Mouse (Mus musculus): ENCODE results near the gene Hbp1. TPM values are rescaled to one million over a fixed set of nuclear protein-coding genes. Genes with fewer than 3 reads are reported as not detected.

Gene Hbp1
- polyA plus RNA-seq (2015; fragmentation: Nextera tagmentation; extraction: Ambion mirVana): 44.7 and 46.7 TPM in 2 replicates

- H3K9ac ChIP-seq: peak within 1 kb of the TSS; percentile 98
- ATAC-seq (ENCODE audit: insufficient read depth): peak; percentile 92
- H3K4me3 ChIP-seq (replicated peaks): peak within 1 kb of the TSS; percentile 97
- whole genome bisulfite sequencing (ENCODE audit: insufficient replicate concordance): 1% methylated on average over 65 of the region's 71 CpGs
- no peaks in the 10 kb centered on the region for H3K27me3 ChIP-seq
- peak within 1 kb of the TSS; percentile 80 for H3K4me2 ChIP-seq
- no peaks in the 10 kb centered on the region for H3K9me3 ChIP-seq (replicated peaks)
- H3K27ac ChIP-seq (replicated peaks): peak within 1 kb of the TSS; percentile 92
- no peaks in the 10 kb centered on the region for H3K36me3 ChIP-seq (replicated peaks)
- H3K4me1 ChIP-seq (replicated peaks): peaks cover 37% of the 10 kb centered on the region
These were observed at the start of gene Hbp1 for GRCm38 (mm10) chr12:31949759-31950658. Hbp1 (minus strand) TSS chr12:31950535.

GRCm38 (mm10) chr12:31998706-31999105 lies 48.4 kb upstream of the Hbp1 start:
- ATAC-seq (ENCODE audit: insufficient read depth): no peak
- peaks cover 50% of the 10 kb centered on the region for H3K4me1 ChIP-seq (replicated peaks)
- peaks cover 27% of the 10 kb centered on the region for H3K36me3 ChIP-seq (replicated peaks)
- H3K4me3 ChIP-seq (replicated peaks): no peak overlapping the region
- H3K27ac ChIP-seq (replicated peaks): no peak overlapping the region; the same call in 1 of the 2 replicates
- WGBS (ENCODE audit: insufficient replicate concordance): 52% methylated on average over 5 of the region's 5 CpGs
- H3K27me3 ChIP-seq: no peaks in the 10 kb centered on the region
- H3K4me2 ChIP-seq: no peak overlapping the region
- H3K9ac ChIP-seq: no peak overlapping the region
- H3K9me3 ChIP-seq (replicated peaks): no peaks in the 10 kb centered on the region

DNA sequence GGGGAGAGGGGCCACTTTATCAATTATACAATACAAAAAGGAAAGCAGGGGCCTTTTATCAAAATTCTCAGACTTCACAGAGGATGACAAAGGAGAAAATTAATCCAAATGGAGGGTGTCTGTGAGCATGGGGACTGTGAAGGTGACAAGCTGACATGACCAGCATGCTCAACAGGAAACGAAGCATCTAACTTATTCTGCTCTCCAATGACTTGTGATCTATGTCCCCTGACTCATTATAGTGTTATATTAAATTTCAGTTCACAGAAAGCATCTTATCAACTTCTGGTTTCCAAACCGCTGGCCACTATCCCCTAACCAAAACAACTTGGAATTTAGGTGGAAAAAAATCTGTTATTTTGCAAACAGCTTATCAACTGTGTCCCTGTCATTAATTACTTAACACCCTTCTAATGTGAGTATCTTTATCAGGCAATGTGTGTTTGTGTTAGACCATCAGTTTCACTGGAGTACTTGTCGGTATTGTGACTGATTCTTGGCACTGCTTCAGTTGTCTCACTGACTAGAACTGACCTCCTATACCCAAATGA lies 47.1 kb upstream of the Hbp1 start:
- peaks cover 50% of the 10 kb centered on the region for H3K4me1 ChIP-seq (replicated peaks)
- H3K4me3 ChIP-seq (replicated peaks): no peak overlapping the region
- no peaks in the 10 kb centered on the region for H3K9me3 ChIP-seq (replicated peaks)
- H3K27ac ChIP-seq (replicated peaks): peak overlapping the region; percentile 83
- WGBS (ENCODE audit: insufficient replicate concordance): 35% methylated on average over 3 of the region's 3 CpGs
- peaks cover 40% of the 10 kb centered on the region for H3K36me3 ChIP-seq (replicated peaks)
- H3K27me3 ChIP-seq: no peaks in the 10 kb centered on the region
- ATAC-seq (ENCODE audit: insufficient read depth): no peak
- H3K4me2 ChIP-seq: peak overlapping the region; percentile 27; the same call in 1 of the 2 replicates
- no peak overlapping the region for H3K9ac ChIP-seq

DNA sequence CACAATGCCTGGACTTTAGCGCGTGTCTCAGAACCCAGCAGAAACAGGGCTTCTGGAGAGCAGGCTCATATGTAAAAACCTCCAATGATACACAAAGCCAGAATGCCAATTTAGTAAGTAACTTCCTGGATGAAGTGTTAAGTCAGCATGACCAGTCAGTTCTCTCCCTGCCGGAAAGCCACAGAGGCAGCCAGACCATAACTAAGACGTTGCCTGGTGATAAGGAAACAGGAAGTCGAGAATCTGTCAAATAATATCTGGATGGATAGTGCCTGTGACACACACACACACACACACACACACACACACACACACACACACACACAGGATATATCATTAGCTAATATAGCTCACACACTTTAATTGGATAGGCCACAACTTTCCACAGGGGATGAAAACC lies 46.5 kb upstream of the Hbp1 start:
- Histone ChIP-seq H3K27ac (replicated peaks) (peak overlapping the region; percentile 83), H3K9ac (no peak overlapping the region), H3K9me3 (replicated peaks) (no peaks in the 10 kb centered on the region), H3K4me3 (replicated peaks) (no peak overlapping the region), H3K4me1 (replicated peaks) (peaks cover 47% of the 10 kb centered on the region), H3K36me3 (replicated peaks) (peaks cover 45% of the 10 kb centered on the region), H3K27me3 (no peaks in the 10 kb centered on the region), H3K4me2 (peak overlapping the region; percentile 27; the same call in 1 of the 2 replicates)
- 13% methylated on average over 5 of the region's 5 CpGs for WGBS (ENCODE audit: insufficient replicate concordance)
- ATAC-seq (ENCODE audit: insufficient read depth): peak; percentile 87

DNA sequence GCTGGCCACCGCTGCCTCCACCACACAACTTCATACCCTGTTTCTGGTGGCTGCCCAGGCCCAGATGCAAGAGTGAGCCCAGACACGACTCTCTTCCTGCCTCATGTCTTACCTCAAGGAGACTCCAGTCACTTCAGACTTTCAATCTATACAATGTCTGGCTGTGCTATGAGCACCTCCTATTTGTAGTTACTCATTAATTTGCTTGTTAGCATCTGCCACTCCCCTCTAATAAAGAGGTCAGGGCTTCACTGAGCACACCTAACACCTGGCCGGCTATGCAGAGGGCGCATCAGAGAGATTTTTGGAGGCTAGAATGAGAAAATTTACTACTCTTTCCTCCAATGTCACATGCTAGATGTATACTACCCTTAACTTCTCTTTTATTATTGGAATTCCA lies 40.2 kb upstream of the Hbp1 start:
- H3K9me3 ChIP-seq (replicated peaks): no peaks in the 10 kb centered on the region
- H3K27ac ChIP-seq (replicated peaks): no peak overlapping the region
- ATAC-seq (ENCODE audit: insufficient read depth): no peak
- no peak overlapping the region for H3K4me2 ChIP-seq
- H3K27me3 ChIP-seq: no peaks in the 10 kb centered on the region
- no peak overlapping the region for H3K4me3 ChIP-seq (replicated peaks)
- 91% methylated on average over 4 of the region's 4 CpGs for WGBS (ENCODE audit: insufficient replicate concordance)
- H3K9ac ChIP-seq: no peak overlapping the region
- H3K4me1 ChIP-seq (replicated peaks): peaks cover 33% of the 10 kb centered on the region
- H3K36me3 ChIP-seq (replicated peaks): peaks cover 76% of the 10 kb centered on the region

GRCm38 (mm10) chr12:31989726-31990125 lies 39.4 kb upstream of the Hbp1 start:
- ATAC-seq (ENCODE audit: insufficient read depth): peak; percentile 44; the same call in 1 of the 2 replicates
- H3K27me3 ChIP-seq: no peaks in the 10 kb centered on the region
- no peak overlapping the region for H3K4me2 ChIP-seq
- H3K27ac ChIP-seq (replicated peaks): no peak overlapping the region
- no peak overlapping the region for H3K4me3 ChIP-seq (replicated peaks)
- peaks cover 85% of the 10 kb centered on the region for H3K36me3 ChIP-seq (replicated peaks)
- H3K4me1 ChIP-seq (replicated peaks): peaks cover 33% of the 10 kb centered on the region
- H3K9ac ChIP-seq: no peak overlapping the region
- H3K9me3 ChIP-seq (replicated peaks): no peaks in the 10 kb centered on the region

DNA sequence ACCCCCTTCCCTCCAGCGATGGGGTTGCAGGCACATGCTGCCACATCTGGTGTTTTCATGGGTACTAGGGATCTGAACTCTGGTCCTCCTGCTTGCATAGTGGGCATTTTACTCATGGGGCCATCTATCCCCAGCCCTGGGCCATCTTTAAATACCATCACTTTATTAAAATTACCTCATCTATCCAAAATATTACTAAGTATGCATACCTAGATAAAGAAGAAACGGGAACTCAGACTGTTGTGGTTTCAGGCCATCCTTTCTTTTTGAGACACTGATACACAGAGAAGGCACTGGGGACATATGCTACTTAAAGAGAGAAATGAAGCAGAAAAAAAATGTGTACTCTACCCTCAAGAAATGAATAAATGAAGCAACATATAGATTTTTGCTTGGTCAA lies 36.1 kb upstream of the Hbp1 start:
- Histone ChIP-seq H3K4me3 (replicated peaks) (no peak overlapping the region), H3K9me3 (replicated peaks) (no peaks in the 10 kb centered on the region), H3K4me1 (replicated peaks) (peaks cover 24% of the 10 kb centered on the region), H3K27ac (replicated peaks) (no peak overlapping the region), H3K27me3 (no peaks in the 10 kb centered on the region), H3K4me2 (no peak overlapping the region), H3K9ac (no peak overlapping the region), H3K36me3 (replicated peaks) (peaks cover 85% of the 10 kb centered on the region)
- 73% methylated on average over 2 of the region's 2 CpGs for WGBS (ENCODE audit: insufficient replicate concordance)
- no peak for ATAC-seq (ENCODE audit: insufficient read depth)

DNA sequence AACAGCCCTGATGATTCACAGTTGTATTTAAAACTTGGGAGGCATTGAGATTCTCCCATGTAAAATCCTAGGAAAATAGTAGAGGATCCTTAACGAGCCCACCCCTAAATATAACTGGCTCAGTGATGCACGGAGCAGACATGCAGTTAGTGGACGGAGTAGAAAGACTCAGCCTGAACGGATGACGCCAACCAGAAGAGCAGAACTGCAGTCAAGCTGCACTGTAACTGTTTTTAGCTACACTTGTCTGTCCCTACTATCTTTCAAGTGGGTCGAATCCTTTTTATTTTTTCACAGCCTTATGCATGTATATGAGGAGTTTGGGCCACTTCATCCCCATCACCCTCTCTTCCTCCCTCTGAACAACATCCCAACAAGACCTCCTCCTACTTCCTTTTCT lies 35.4 kb upstream of the Hbp1 start:
- H3K27ac ChIP-seq (replicated peaks): no peak overlapping the region
- no peak overlapping the region for H3K4me3 ChIP-seq (replicated peaks)
- no peak overlapping the region for H3K9ac ChIP-seq
- no peak overlapping the region for H3K4me2 ChIP-seq
- no peaks in the 10 kb centered on the region for H3K27me3 ChIP-seq
- H3K36me3 ChIP-seq (replicated peaks): peaks cover 85% of the 10 kb centered on the region
- WGBS (ENCODE audit: insufficient replicate concordance): 82% methylated on average over 6 of the region's 6 CpGs
- peaks cover 23% of the 10 kb centered on the region for H3K4me1 ChIP-seq (replicated peaks)
- H3K9me3 ChIP-seq (replicated peaks): no peaks in the 10 kb centered on the region
- ATAC-seq (ENCODE audit: insufficient read depth): no peak

- H3K27ac ChIP-seq (replicated peaks): no peak overlapping the region
- H3K4me1 ChIP-seq (replicated peaks): peaks cover 12% of the 10 kb centered on the region
- H3K9ac ChIP-seq: no peak overlapping the region
- H3K4me2 ChIP-seq: no peak overlapping the region; the same call in 1 of the 2 replicates
- H3K27me3 ChIP-seq: no peaks in the 10 kb centered on the region
- no peaks in the 10 kb centered on the region for H3K9me3 ChIP-seq (replicated peaks)
- no peak for ATAC-seq (ENCODE audit: insufficient read depth)
- H3K36me3 ChIP-seq (replicated peaks): peaks cover 94% of the 10 kb centered on the region
- no peak overlapping the region for H3K4me3 ChIP-seq (replicated peaks)
- WGBS (ENCODE audit: insufficient replicate concordance): 36% methylated on average over 12 of the region's 12 CpGs
These were observed 34.3 kb upstream of the Hbp1 start for GRCm38 (mm10) chr12:31984664-31985063.

- H3K27me3 ChIP-seq: no peaks in the 10 kb centered on the region
These were observed 33.9 kb upstream of the Hbp1 start for GRCm38 (mm10) chr12:31984206-31984605.

GRCm38 (mm10) chr12:31983769-31984168 lies 33.4 kb upstream of the Hbp1 start:
- no peak overlapping the region for H3K4me2 ChIP-seq
- H3K4me1 ChIP-seq (replicated peaks): 0 out of 2 replicates have a peak, but pooled peaks cover 5% of the 10 kb centered on the region
- no peak overlapping the region for H3K27ac ChIP-seq (replicated peaks)
- peaks cover 94% of the 10 kb centered on the region for H3K36me3 ChIP-seq (replicated peaks)
- H3K27me3 ChIP-seq: no peaks in the 10 kb centered on the region
- no peak overlapping the region for H3K4me3 ChIP-seq (replicated peaks)
- no peaks in the 10 kb centered on the region for H3K9me3 ChIP-seq (replicated peaks)
- ATAC-seq (ENCODE audit: insufficient read depth): no peak
- H3K9ac ChIP-seq: no peak overlapping the region
- 88% methylated on average over 6 of the region's 6 CpGs for WGBS (ENCODE audit: insufficient replicate concordance)

More at GRCm38 (mm10) chr12:31984206-31984605, 33.9 kb upstream of the Hbp1 start:
- no peak for ATAC-seq (ENCODE audit: insufficient read depth)
- Histone ChIP-seq H3K36me3 (replicated peaks) (peaks cover 94% of the 10 kb centered on the region), H3K9me3 (replicated peaks) (no peaks in the 10 kb centered on the region), H3K27ac (replicated peaks) (no peak overlapping the region), H3K4me1 (replicated peaks) (peaks cover 7% of the 10 kb centered on the region), H3K9ac (no peak overlapping the region), H3K4me3 (replicated peaks) (no peak overlapping the region), H3K4me2 (no peak overlapping the region)
- 58% methylated on average over 2 of the region's 2 CpGs for WGBS (ENCODE audit: insufficient replicate concordance)

Data from liver, embryonic 15.5 days (tissue).